Mouse (Mus musculus) embryo, embryonic 11 days (tissue): ENCODE measurements around the gene Cdip1.

ENCODE experiments used
- DNase-seq: peaks from one replicate; pipeline ENCODE4 v3.0.0-alpha.2; 2015

The Cdip1 gene

GRCm38 (mm10) chr16:4768719-4769118 is 21.4 kb downstream of the Cdip1 start:
- no peak for DNase-seq

- DNase-seq: no peak
Observed at GRCm38 (mm10) chr16:4767012-4767790, 22.9 kb downstream of the Cdip1 start.

- DNase-seq: no peak
Observed at GRCm38 (mm10) chr16:4765852-4766251, 24.2 kb downstream of the Cdip1 start.

GRCm38 (mm10) chr16:4763276-4763675 is 26.8 kb downstream of the Cdip1 start:
- DNase-seq: peak; percentile 67

GRCm38 (mm10) chr16:4762437-4762836 is 27.7 kb downstream of the Cdip1 start:
- DNase-seq: no peak

GRCm38 (mm10) chr16:4756660-4757335 is 33.3 kb downstream of the Cdip1 start:
- peak; percentile 51 for DNase-seq

GRCm38 (mm10) chr16:4754045-4754444 is 36.0 kb downstream of the Cdip1 start:
- no peak for DNase-seq

GRCm38 (mm10) chr16:4752155-4752554 is 37.9 kb downstream of the Cdip1 start:
- no peak for DNase-seq

GRCm38 (mm10) chr16:4742186-4742585 is 47.9 kb downstream of the Cdip1 start:
- DNase-seq: no peak

GRCm38 (mm10) chr16:4739994-4740393 is 50.1 kb downstream of the Cdip1 start:
- no peak for DNase-seq

GRCm38 (mm10) chr16:4736262-4736661 is 53.8 kb downstream of the Cdip1 start:
- DNase-seq: no peak

- DNase-seq: no peak
Observed at GRCm38 (mm10) chr16:4730776-4731358, 59.2 kb downstream of the Cdip1 start.

- DNase-seq: no peak
Observed at GRCm38 (mm10) chr16:4727963-4728362, 62.1 kb downstream of the Cdip1 start.

- DNase-seq: no peak
Observed at GRCm38 (mm10) chr16:4727526-4727925, 62.6 kb downstream of the Cdip1 start.

GRCm38 (mm10) chr16:4726528-4727128 is 63.5 kb downstream of the Cdip1 start:
- DNase-seq: no peak

GRCm38 (mm10) chr16:4725780-4726527 is 64.1 kb downstream of the Cdip1 start, which contains the start of gene Hmox2:
TSS of gene Hmox2 (plus strand) at chr16:4726361.
- peak; percentile 94 for DNase-seq

- DNase-seq: no peak
Observed at GRCm38 (mm10) chr16:4725266-4725665, 64.8 kb downstream of the Cdip1 start.

GRCm38 (mm10) chr16:4722915-4723209 is 67.2 kb downstream of the Cdip1 start:
- no peak for DNase-seq

GRCm38 (mm10) chr16:4722128-4722914 is 67.8 kb downstream of the Cdip1 start:
- no peak for DNase-seq

- DNase-seq: peak; percentile 89
Observed at GRCm38 (mm10) chr16:4718753-4719518, 71.2 kb downstream of the Cdip1 start, which contains the start of gene Nmral1. TSS of gene Nmral1 (minus strand) at chr16:4719356.

GRCm38 (mm10) chr16:4717866-4718265 is 72.2 kb downstream of the Cdip1 start:
- DNase-seq: no peak
